Mouse (Mus musculus) CH12.LX (cell line): Measurements from ENCODE around the gene Sf3b6.

Experiments
- CHD2 ChIP-seq: IDR thresholded peaks from 2 replicates; pipeline ENCODE4 v1.6.1; 2011; ENCODE audit warnings: low read length, improper control_type of control experiment
- CTCF ChIP-seq, 2 experiments: IDR thresholded peaks in 1 of 2; conservative IDR thresholded peaks in 1 of 2; 2 replicates each; pipeline ENCODE4 v1.5.1; 2011 to 2012; ENCODE audit warnings: low read depth in 2 of 2, low read length in 2 of 2, improper control_type of control experiment in 1 of 2, inconsistent platforms in 1 of 2, mild to moderate bottlenecking in 1 of 2, moderate library complexity in 1 of 2
- HCFC1 ChIP-seq: IDR thresholded peaks from 2 replicates; pipeline ENCODE4 v1.6.1; 2012; ENCODE audit warnings: low read depth, mild to moderate bottlenecking, inconsistent platforms, low read length, improper control_type of control experiment
- MAX ChIP-seq: IDR thresholded peaks from 2 replicates; pipeline ENCODE4 v1.6.1; 2011; ENCODE audit warnings: low read length, improper control_type of control experiment
- POLR2A ChIP-seq: IDR thresholded peaks from 2 replicates; pipeline ENCODE4 v1.6.1; 2011; ENCODE audit warnings: low read depth, mild to moderate bottlenecking, improper control_type of control experiment, low read length
- TCF12 ChIP-seq: IDR thresholded peaks from 2 replicates; pipeline ENCODE4 v1.6.1; 2014; ENCODE audit warnings: low read depth, mild to moderate bottlenecking, inconsistent platforms, low read length, improper control_type of control experiment
- ZC3H11A ChIP-seq: IDR thresholded peaks from 2 replicates; pipeline ENCODE4 v1.6.1; 2012; ENCODE audit warnings: low read depth, mild to moderate bottlenecking, inconsistent platforms, low read length, improper control_type of control experiment
- ZMIZ1 ChIP-seq: IDR thresholded peaks from 2 replicates; pipeline ENCODE4 v1.6.1; 2012; ENCODE audit warnings: low read depth, mild to moderate bottlenecking, inconsistent platforms, low read length, improper control_type of control experiment
- ZNF384 ChIP-seq: IDR thresholded peaks from 2 replicates; pipeline ENCODE4 v1.6.1; 2012; ENCODE audit warnings: low read depth, low read length, improper control_type of control experiment, inconsistent platforms

- TF ChIP-seq MAX = no peak
- no peak for TF ChIP-seq CTCF (conservative IDR thresholded peaks at IDR 0.05 in 1 of 2, IDR thresholded peaks at IDR 0.05 in 1 of 2; ENCODE audit: low read depth in 2 of 2, low read length in 2 of 2)
- no peak for TF ChIP-seq CHD2
- no peak for TF ChIP-seq POLR2A
- no peak for TF ChIP-seq ZC3H11A
- TF ChIP-seq TCF12 = no peak
- TF ChIP-seq ZNF384 = no peak
- no peak for TF ChIP-seq HCFC1
- TF ChIP-seq ZMIZ1 = no peak
Measured at GRCm38 (mm10) chr12:4868924-4869323, 51.6 kb downstream of the Sf3b6 start.
